Mouse (Mus musculus): ENCODE data around the gene B4galt1. TPM values are rescaled to one million over a fixed set of nuclear protein-coding genes. Genes with fewer than 3 reads are reported as not detected.

The B4galt1 gene
- polyA plus RNA-seq, 1 experiment = 55.9 TPM

DNA sequence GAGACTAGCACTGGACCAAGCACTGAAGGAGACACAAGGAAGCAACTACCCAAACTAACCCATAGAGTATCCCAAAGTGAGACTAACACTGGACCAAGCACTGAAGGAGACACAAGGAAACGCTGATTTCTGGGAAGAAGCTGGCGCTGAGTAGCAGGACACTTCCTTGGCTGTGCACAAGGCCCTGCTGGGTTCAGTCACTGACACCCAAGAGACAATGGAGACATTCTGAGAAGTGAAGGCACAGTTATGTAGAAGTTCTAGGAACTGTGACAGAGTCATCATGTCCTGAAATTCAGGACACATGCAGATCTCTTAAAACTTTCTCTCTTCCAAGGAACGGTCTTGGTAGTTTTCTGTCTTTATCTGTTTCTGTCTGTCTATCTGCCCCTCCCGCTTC, 16.4 kb upstream of the B4galt1 start:
- no peak for DNase-seq (ENCODE audit: low spot score)

- DNase-seq (ENCODE audit: low spot score) = peak; percentile 32
Measured at GRCm38 (mm10) chr4:40868554-40869232, 14.9 kb upstream of the B4galt1 start.

GRCm38 (mm10) chr4:40864361-40864760, 10.6 kb upstream of the B4galt1 start:
- DNase-seq (ENCODE audit: low spot score) = no peak

GRCm38 (mm10) chr4:40863340-40863739, 9.5 kb upstream of the B4galt1 start:
- DNase-seq (ENCODE audit: low spot score) = no peak

- DNase-seq (ENCODE audit: low spot score) = no peak
Measured at GRCm38 (mm10) chr4:40861131-40861530, 7.3 kb upstream of the B4galt1 start.

DNA sequence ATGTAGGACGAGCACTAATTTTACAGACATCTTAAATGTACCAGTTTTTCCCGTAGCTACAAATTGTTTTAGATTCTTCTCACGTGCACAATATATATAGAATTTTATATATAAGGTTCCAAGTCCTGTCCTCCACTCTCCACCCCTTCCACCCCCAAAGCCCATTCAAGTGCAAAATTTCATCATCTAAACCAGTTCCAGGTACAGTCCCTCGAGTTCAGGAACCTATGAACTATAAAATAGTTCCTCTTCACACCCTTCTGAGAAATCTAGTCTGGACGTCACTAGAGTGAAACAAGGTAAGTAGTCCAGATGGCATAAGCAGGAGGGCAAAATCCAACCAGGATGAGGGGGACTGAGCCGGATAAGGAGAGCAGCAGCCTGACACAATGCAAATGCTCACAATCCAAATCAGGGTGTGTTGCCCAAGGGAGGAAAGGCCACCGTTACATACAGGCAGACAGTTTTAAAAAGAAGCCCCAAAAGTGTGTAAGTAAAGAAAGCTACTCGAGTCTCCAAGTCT, 4.1 kb upstream of the B4galt1 start:
- DNase-seq (ENCODE audit: low spot score) = no peak

GRCm38 (mm10) chr4:40856571-40856970, 2.8 kb upstream of the B4galt1 start:
- no peak for DNase-seq (ENCODE audit: low spot score)

DNA sequence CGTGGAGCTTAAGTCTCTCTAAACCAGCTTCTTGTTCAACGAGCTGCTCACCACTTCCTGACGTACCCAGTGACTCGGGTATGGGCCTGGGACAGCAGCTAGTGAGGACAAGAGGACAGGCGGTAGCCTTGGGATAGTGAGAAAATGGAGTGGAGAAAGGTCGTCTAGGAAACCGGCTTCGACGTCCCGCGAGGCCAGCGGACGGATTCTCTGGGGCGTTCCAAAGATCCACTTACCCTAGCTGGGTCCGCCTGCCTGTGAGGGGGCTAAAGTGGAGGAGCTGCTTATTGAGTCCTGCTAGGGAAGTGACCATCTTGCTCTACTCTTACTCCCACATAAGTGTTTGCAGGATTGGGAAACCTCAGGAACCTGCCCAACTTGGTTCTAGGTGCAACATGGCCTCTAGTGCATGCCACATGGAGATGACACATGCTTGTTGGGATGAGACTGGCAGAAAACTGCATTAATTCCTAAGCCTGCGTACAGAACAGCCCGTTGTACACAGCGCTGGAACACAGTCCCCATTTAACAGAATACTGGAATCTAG, 655 bp upstream of the B4galt1 start:
- no peak for DNase-seq (ENCODE audit: low spot score)

GRCm38 (mm10) chr4:40852861-40853564, 792 bp downstream of the B4galt1 start:
- DNase-seq (ENCODE audit: low spot score) = no peak

- DNase-seq (ENCODE audit: low spot score) = no peak
Measured at GRCm38 (mm10) chr4:40852249-40852781, 1.5 kb downstream of the B4galt1 start.

- no peak for DNase-seq (ENCODE audit: low spot score)
Measured at GRCm38 (mm10) chr4:40851763-40852248, 2.0 kb downstream of the B4galt1 start.

GRCm38 (mm10) chr4:40851031-40851762, 2.6 kb downstream of the B4galt1 start:
- no peak for DNase-seq (ENCODE audit: low spot score)

DNA sequence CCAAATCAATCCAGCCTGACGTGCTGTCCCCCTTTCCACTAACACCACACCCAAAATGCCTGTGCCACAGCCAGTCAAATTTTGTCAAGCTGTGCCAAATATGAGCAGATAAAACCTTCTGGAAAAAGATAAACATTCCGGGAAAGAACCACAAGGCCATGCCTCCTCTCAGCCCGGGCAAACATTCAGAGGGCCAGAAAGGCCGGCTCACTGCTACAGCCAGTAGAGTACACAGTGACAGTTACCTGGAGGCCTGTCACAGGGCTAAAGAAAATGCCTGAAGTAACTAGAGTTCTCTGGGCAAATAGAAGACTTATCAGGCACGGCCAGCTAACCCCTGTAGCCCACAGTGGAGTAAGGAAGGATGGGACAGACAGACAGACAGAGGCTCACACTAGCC, 3.2 kb downstream of the B4galt1 start:
- no peak for DNase-seq (ENCODE audit: low spot score)

- no peak for DNase-seq (ENCODE audit: low spot score)
Measured at GRCm38 (mm10) chr4:40849518-40849917, 4.3 kb downstream of the B4galt1 start.

DNA sequence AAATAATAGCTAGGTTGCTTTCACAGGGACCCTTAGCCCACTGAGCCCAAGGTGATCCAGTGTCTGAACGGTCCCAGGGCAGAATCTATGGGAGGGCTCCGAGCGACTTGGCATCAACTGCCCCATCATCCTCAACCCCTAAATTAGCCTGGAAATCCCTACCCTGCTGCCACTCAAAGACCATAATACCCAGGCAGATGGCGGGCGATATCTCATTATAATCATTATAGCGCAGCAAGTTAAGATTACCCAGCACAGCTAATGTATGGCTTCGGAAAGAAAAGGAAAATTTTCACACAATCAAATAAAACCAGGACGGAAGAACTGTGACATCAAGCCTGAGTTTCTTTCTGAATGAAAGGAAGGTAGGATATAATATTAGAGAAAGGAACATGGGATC, 5.6 kb downstream of the B4galt1 start:
- no peak for DNase-seq (ENCODE audit: low spot score)

DNA sequence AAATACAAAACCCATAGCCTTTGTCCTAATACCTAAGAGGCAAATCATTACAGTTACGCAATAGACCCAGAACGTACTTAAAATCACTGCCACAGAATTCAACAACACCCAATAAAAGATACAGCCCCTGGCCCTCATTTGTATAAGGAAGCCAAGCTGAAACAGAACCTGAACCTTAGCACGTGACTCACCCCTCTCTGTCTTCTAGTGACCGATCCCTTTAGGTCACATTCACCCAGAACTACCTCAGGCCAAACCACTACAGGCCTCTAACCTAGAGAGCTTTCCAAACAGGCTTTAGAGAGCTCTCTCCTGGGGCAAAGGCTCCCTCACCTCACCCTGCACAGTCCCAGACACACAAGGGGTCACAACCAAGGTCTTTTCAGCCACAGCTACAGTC, 6.6 kb downstream of the B4galt1 start:
- DNase-seq (ENCODE audit: low spot score) = no peak

DNA sequence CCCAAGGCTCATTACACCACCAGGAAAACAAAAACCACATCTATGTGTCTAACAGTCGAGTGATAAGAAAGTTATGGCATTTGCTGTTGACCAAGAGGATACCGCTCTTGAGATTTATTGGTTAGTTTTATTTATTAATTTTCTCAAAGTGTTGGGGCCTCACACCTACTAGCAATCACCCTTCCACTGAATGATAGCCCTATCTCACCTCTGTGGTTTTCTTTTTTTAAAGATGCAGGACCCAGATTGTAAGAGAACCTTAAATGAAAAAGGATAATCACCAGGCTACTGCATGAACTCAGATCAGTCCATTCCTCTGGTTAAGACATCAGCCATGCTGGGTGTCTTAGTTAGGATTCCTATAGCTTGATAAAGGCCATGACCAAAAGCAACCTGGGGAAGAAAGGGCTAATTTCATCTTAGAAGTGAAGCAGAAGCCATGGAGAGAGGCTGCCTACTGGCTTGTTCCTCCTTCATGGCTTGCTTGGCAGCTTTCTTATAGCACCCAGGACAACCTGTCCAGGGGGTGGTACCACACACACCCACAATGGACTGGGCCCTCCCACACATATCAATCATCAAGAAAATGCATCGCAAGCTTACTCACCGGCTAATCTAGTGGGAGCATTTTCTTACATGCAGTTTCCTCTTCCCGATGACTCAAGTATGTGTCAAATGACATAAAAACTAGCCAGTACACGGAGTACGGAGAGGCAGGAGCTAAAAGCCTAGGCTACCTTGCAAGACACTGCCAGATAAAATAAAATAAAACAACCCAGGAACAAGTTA, 7.5 kb downstream of the B4galt1 start:
- DNase-seq (ENCODE audit: low spot score) = no peak

- no peak for DNase-seq (ENCODE audit: low spot score)
Measured at GRCm38 (mm10) chr4:40844811-40845751, 8.7 kb downstream of the B4galt1 start.

DNA sequence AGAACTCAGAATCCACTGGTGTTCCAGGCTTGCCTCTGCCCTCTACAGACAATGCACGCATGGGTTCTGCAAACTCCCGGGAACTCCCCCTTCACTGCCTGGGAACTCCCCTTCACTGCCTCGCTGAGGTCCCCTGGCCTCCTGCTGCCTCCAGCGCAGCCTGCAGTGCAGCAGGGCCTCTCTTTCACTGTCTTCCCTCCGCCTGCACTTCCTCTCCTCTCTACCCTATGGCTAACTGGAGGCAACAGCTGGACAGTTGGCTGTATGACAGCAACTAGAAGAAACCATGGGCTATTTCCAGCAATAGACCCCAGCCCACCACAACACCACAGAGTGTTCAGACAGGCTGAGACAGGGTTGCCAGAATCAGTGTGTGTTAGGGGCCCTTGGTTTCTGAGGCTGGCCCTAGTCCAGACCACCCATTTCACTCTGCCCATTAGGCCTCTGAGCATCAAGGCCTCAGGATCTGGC, 9.5 kb downstream of the B4galt1 start:
- no peak for DNase-seq (ENCODE audit: low spot score)

- no peak for DNase-seq (ENCODE audit: low spot score)
Measured at GRCm38 (mm10) chr4:40843726-40844125, 10.1 kb downstream of the B4galt1 start.

Data from urinary bladder, adult 2 months (tissue).